Mouse (Mus musculus) gonadal fat pad, adult 2 months (tissue): ENCODE measurements at regions not wholly inside any gene's neighbourhood (a gene's known extent, or its start where the extent isn't known, plus 50 kb on each side); places are given as distances from the start of the nearest gene placed in this dataset.
"Not testable (repeated sequence)": the region's sequence is repeated elsewhere in the genome, so short reads cannot be mapped to it uniquely, and the experiment has no call there.

Source experiments
- DNase-seq: peaks from one replicate; pipeline ENCODE4 v3.0.0-alpha.2; 2012; ENCODE audit warnings: low read depth

DNA sequence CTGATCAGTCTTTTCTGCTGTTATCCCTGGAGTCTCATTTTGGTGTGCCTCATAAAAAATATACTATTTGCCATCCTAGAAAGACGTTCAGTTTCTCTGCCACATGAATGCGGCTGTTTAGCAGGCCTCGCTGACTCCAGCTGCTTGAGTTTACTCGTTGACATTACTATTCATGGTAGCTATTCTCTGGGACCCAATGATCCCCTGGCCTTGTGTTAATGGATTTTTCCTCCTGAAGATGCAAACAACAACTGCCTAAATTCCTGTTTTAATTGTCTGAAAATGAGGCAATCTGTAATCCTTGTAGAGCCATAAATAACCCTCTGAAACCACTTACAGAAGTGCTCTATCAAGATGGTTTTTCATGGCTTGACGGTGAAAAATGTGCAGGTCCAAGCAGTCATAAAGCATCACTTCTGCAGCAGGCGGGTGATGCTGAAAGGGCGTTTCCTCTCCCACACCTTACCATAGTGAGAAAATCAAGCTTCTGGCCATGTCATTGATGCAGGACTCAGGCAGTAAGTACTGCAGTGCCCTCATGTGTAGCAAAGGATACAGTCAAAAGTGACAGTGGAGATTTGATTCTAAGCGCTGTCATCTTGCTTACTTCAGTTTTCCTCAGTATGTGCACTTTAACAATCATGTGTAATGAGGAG, 419.7 kb upstream of the Lrp1b start:
- DNase-seq, result no peak

DNA sequence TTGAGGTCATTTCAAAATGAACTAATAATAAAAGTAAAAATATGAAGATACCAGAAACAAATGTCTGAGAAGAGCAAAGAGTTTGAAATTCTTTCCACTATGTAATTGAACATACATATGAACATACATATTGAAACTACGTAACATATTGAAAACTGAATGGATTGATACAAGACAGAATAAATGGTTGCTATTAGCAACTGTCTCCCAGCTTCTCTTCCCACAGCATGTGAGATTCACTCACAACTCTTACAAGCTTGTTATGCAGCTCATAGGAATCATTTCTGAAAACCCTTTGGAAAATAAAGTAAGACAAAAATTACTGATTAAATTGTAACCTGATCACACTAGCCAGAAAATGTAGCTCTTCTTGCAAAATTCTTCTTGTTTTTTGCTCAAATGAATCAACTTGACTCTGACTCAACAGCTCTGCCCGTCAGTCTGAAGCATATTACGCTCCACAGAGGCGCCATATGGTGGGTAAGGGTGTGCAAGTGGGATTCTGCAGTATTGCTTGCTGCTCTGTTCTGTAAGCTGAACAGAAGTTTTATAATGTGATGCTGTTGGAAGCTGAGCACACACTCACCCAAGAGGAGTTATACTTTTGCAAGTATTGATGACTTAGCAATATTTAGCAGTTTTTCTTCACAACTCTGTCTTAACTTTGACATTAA, 444.3 kb upstream of the Lrp1b start:
- no peak for DNase-seq

DNA sequence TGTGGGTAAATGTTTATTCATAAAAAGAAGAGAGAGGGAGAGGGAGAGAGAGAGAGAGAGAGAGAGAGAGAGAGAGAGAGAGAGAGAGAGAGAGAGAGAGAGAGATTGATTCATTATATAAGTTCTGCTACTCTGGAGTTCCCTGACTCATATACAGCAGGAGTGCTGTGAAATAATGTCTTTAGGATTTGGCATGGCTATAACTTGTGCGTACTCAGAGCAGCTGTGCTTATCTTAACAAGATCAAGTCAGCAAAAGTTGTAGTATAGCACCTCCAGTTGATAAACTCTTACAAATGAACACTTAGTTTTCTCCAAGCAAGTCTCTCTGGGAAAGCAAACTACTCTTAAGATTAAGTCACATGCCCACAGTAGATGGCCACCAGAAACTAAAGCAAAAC, 435.3 kb upstream of the Kynu start:
- DNase-seq, result no peak

DNA sequence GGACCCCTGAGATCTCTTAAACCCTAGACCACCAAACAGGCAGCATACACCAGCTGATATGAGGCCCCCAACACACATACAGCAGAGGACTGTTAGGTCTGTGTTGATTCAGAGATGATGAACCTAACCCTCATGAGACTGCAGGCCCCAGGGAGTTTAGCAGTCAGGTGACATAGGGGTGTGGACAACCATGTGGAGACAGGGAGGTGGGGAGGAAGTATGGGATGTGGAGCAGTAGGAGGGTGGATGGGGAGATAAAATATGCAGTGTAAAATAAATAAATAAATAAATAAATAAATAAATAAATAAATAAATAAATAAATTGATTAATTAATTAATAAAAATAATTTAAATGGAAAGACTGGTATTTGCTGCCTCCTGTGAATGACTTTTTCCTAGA, 401.6 kb upstream of the Kynu start:
- no peak for DNase-seq

DNA sequence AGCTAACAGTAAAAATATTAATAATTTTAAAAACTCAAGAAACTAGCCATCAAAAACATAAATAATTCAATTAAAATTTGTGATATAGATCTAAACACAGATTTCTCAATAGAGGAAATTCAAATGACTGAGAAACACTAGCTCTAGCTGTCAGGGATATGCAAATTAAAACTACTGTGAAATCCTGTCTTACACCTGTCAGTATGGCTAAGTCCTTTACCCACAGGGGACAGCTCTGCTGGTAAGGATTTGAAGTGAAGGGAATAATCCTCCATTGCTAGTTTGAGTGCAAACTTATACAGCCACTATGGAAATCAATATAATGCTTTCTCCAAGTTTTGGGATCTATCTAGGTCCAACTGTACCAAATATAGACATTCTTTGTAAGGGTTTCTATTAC, 373.0 kb upstream of the Kynu start:
- no peak for DNase-seq

DNA sequence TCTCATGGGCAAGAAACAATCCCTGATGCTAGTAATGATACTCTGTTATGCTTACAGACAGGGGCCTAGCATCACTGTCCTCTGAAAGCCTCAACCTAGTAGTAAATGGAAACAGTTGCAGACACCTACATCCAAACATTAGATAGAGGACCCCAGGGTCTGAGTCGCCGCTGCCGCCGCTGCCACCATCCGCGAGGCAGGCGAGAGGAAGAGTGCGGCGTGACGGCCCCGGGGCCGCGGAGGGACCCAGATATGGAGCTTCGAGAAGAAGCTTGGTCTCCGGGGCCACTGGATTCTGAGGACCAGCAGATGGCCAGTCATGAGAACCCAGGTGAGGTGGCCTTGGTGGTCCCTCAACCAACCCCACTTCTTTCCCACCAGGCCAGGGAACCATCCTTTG, 359.6 kb upstream of the Kynu start:
- DNase-seq, result not testable (repeated sequence)

DNA sequence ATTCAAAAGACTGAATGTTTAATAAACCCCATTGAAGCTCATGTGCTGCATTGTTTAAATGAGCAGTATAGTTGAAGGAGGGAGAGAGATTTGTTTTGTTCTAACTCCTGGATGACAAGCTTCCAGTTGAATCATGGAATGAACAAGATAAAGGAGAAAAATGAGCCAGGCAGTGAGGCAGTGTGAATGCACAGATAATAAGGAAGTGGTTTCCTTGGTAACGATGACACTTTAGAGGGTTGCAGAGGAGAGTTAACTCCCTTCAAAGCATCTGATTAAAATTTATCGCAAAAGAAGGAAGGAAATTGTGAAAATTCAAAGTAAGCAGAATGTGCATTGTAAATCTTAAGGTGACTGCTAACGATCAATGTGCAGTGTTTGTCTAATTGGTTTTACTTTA, 346.9 kb upstream of the Kynu start:
- DNase-seq, result no peak

DNA sequence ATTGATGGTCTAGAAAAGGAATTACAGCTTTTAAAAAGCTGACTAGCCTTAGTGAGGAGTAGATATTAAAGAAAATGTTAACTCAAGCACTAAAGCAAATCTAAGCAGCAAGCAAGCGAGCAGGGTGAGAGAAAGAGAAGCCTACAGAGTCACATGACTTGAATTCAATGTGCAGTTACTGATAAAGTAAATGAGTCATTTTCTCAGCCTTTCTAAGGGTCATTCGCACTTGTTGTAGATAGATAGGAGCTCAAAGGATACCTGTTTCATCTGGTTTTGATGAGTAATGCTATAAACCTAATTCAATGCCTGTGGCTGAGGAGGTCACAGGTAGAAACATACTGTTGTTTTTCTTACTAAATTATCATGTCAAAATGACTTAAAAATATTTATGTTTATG, 341.2 kb upstream of the Kynu start:
- DNase-seq, result no peak

DNA sequence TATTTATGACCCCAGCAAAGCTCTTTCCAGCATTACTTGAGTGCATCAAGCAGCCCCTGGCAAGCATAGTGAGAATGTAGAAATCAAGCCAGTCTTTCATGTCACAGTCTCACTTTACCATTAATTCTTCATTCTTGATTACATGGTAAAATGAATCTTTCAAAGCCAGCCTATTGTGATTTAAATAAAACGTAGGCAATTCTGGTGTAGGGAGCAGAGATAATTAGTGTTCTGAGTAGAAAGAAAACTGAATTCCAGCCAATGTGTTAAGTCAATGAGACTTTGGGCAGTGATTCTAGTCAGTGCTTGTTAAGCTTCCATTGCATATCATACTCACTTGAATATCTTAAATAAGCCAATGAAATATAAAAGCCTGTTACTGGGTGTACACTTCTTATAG, 338.0 kb upstream of the Kynu start:
- DNase-seq, result no peak

DNA sequence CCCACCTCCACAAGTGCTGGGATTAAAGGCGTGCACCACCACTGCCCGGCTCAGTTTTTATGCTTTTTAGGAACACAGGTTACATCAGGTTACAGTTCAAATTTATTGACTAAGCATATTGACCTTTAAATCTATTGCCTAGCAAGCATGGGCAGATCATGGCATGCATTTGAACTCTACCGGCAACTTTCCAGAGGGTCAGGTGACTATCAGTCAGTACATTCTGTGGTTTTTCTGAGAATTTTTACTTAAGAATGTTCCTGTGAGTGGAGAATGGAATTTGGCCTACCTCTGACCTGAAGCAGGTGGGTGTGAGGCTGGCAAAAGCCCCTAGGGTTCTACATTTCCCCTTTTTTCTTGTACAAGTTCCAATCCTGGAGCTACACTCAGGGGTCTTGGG, 332.4 kb upstream of the Kynu start:
- DNase-seq, result no peak

DNA sequence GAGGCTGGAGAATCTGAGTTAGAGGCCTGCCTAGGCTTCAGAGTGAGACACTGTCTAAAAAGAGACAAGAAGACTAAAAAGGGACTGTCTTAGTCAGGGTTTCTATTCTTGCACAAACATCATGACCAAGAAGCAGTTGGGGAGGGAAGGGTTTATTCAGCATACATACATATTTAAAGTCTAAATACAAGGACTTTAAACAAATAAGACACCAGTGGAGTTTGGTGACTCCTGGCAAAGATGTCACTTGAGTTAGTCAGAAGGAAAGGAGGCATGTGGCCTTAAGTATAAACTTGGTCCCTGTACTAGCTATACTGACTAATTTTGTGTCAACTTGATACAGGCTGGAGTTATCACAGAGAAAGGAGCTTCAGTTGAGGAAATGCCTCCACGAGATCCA, 330.4 kb upstream of the Kynu start:
- not testable (repeated sequence) for DNase-seq

DNA sequence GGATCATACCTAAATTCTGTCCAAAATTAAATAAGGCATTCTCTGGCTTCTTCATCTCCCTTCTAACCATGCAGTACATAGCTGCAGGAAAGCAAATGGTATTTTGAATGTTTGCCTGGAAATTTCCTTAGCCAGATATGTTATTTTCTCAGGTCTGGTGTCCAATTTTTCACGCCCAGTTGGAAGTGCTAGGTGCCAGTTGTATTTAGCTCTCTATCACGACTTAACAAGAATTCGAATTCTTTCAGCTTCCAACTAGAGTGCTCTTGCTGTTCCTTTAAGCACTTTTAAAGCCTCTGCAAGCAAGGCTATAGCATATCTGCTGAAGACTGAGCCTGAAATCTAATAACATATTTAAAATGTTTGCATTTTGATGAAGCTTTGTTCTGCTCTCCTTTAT, 308.3 kb upstream of the Kynu start:
- DNase-seq, result no peak

DNA sequence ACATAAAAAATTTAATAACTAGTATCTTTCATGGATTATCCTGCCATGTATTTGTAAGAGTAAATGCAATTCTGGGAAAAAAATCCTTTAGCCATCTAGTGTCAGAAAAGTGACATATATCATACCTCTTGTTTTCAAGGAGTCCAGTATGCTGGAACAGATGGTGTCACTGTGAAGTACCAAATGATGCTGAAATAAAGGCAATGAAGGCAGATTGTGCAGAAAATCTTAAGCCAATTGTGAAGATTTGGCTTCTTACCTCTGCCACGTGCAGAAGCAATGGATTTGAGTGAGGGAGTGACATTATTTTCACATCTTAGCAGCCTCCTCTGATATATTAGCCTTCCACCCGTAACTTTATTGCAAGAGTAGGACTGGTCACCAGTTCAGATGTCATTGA, 306.5 kb upstream of the Kynu start:
- DNase-seq, result no peak

DNA sequence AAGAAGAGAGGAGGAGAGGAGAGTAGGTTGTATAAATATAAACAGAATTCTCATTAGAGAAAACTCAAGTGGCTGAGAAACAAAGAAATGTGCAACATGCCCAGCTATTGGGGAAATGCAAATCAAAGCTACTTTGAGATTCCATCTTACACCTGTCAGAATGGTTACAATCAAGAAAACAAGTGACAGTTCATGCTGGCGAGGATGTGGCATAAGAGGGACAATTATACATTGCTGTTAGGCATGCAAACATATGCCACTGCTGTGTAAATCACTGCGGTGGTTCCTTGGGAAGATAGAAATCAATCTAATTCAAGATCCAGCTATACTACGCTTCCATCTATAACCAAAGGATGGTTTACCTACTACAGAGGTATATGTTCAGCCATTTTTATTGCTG, 300.4 kb upstream of the Kynu start:
- no peak for DNase-seq

DNA sequence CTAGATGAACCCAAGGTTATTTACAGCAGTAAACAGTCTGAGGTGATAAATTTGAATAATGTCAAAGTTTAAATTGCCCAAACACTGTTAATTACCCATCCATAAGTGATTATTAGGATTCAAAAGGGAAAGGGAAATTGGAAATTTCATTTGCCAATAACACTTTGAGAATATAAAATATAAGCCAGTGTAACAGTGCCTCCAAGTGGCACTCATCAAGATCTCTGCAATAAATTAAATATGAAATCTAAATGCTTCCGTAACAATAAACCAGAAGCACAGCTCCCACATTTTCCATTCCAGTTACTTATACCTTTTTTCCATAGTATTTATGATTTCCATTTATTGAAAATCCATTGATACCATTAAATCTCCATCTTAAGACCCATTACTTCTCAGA, 284.3 kb upstream of the Kynu start:
- no peak for DNase-seq

DNA sequence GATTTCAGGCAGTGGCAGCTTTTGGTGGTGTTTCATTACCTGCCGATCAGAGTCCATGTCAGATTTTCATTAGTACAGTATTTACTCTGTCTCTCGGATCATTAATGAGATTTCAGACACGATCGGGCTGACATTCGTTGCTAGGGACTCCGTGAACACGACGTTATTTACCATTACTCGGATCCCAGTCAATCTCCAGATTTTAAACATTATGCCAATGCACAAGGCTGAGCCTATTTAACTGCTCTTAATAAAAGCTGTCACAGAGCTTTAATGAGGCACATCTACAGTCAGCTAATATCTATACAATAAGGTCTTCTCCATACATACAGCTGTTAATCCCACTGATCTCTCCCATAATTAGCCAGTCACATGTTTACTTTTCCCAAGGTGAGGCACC, 283.0 kb upstream of the Kynu start:
- DNase-seq, result no peak

DNA sequence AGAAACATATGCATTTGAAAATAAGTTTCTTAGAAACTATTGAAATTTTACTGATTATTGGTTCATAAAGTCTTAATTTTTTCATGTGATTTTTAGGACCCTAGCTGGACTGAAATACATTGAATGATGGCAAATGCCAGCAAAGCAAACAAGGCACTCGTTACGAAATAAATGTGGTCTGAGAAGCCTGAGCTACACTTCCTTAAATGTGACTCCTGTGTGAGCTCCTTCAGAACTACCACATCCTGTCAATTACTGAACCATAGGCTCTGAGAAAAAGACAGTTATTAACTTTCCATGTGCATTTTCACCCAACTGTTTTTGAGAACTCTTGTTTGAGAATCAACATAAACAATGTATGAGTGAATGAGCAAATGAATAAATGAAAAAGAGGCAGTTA, 281.1 kb upstream of the Kynu start:
- DNase-seq, result no peak

DNA sequence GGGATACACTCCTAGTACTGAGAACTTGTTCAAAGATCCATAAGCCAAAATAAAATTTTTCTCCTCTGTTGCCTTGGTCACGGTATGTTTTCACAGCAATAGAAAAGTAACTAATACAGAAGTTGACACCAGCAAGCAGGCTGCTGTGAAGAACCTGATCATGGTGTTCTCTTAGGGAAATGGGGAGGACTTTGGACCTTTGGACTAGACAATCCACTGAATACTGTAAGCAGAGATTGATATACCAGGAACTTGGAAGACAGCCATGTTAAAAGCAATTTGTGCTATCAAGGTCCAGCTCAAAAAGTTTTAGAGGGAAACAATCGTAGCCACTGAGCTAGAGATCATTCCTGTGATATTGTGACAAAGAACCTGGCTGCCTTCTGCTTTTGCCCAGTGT, 259.3 kb upstream of the Kynu start:
- DNase-seq, result no peak

DNA sequence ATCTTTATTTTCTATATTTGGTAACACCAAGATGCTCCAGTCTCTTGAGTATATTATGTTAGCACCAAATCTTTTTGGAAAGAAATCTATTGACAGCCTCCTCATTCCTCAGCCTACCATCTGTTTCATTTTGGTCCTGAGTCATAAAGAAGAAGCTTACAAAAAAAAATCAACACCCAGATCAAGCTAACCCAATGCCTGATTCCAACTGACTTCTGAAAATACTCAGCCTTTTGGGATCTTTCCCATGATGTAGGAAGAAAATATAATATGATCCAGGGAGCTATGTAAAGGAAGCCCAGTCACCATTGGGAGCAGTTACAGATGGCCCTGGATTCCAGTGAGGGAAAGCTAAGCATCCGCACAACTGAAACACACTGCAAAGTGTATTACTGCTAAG, 231.3 kb upstream of the Kynu start:
- no peak for DNase-seq

DNA sequence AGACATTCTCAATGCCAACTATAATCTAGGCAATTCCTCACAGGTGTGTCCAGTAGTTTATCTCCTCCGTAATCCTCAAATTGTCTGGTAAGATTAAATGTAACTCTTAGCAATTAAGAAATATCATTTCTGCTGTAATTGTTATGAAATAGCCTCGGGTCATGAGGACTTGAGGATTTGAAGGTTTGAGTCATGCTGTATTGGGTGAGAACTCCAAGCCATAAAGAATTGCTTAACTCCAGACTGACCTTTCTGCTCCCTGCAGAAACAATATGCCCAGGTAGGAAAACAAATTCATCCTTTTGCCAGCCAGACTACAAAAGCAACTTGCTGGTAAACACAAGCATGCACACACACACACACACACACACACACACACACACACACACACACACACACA, 190.8 kb upstream of the Kynu start:
- DNase-seq, result peak; percentile 10

DNA sequence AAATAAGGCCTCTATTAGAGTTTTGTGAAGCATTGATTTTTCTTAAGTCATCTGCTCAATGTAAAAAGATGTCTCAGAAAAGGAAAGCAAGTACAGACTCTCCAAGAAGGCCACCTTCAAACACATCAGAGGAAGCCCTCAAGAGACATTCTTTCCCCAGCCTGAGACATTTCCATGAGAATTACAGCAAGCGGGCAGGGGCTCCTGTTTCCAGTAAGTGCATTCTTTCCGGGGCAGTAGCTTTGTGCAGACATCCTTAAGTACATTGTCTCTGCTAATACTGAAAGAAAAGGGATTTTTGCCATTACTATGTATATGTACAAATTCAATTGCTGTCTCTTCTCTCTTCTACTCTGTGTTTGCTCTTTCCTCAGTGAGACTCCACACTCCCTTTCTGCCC, 189.3 kb upstream of the Kynu start:
- no peak for DNase-seq

DNA sequence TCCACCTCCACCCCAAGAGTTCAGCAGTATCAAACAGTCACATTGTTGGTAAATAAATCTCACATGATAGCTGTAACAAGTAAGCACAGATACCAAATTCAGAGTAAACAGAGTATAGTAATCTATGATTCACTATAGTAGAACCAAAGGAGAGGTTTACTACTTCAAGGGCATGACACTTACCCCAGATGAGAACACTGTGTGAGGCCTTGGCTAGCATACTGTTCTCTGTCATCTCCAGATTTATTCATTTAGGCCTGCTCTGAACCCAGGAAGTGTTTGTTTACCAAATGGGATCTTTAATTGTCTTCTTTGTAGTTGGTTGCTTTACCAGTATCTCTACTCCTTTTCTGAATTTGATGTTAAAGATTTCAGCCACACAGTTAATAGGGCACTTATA, 151.8 kb upstream of the Kynu start:
- no peak for DNase-seq

DNA sequence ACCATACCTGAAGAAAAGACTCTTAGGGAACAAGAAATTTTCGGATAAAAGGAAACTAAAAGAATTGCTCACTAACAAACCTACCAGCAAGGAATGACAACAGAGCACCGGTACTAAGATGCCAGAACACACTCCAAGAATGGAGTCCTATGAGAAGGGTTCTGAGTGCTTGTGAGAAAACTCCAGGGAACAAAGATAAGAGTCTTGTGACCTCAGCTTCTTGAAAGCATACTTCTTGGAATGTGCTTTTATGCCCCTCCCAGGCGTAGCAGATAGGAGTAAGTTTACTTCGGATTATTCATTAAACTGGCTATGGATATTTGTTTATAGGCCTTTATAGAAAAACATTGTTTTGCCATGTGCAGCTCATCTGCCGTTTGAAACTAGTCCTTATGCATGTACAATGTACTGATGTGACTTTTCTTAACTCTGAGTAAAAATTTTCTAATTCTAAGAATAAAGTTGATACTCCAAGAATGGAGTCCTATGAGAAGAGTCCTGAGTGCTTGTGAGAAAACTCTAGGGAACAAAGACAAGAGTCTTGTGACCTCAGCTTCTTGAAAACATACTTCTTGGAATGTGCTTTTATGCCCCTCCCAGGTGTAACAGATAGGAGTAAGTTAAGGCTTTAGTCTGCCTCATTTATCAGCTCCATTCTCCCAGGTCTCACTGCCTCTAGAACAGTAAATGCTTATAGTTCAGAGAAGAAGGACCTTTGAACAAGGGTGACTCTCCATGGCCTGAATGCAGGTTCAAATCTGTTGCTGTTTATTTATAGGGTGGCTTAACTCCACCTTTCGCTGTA, 150.8 kb upstream of the Kynu start:
- no peak for DNase-seq
